ENCODE assay signal across 21 mouse cellular contexts in genomic region chr7:144777805-144778204, GRCm38 (mm10). TPM values are rescaled to one million over a fixed set of nuclear protein-coding genes. Genes with fewer than 3 reads are reported as not detected.
DNase-seq lines count a peak whose midpoint lies in the region; ATAC-seq and TF ChIP-seq lines count a peak whose summit lies in the region.
"Had no signal": no experiment of that assay in that cellular context is flagged by ENCODE, and none has a peak within 500 bp of the region (broad histone marks: within the 10 kb centered on the region; RNA-seq: fewer than 3 reads in every experiment).

No protein-coding gene starts in this region.

- intact Hi-C loops in left cerebral cortex, adult 2 months (cut with DNase I), result loop anchor here (10.0 kb wide), 1 partner anchor 703 kb away; no protein-coding TSS in a partner anchor

- no peak overlapping the region for H3K4me2 ChIP-seq in kidney, postnatal 0 days (ENCODE audit: low read length)
- H3K4me2 ChIP-seq: embryonic facial prominence, embryonic 15.5 days; forebrain, embryonic 13.5 days; heart, embryonic 13.5 days; hindbrain, embryonic 12.5 days had no signal

- no peaks in the 10 kb centered on the region for H3K4me1 ChIP-seq in kidney, postnatal 0 days (replicated peaks; ENCODE audit: insufficient read depth, low read length)
- H3K4me1 ChIP-seq in kidney, adult 2 months (ENCODE audit: control insufficient read depth, insufficient read depth, low read length), result no peaks in the 10 kb centered on the region

- no peaks in the 10 kb centered on the region for H3K9me3 ChIP-seq in kidney, postnatal 0 days (replicated peaks; ENCODE audit: low read length)
- H3K9me3 ChIP-seq: embryonic facial prominence, embryonic 15.5 days; forebrain, embryonic 13.5 days; heart, embryonic 13.5 days; hindbrain, embryonic 12.5 days had no signal

- no peak overlapping the region for H3K9ac ChIP-seq in kidney, postnatal 0 days (ENCODE audit: low read depth, low read length)
- H3K9ac ChIP-seq: embryonic facial prominence, embryonic 15.5 days; forebrain, embryonic 13.5 days; heart, embryonic 13.5 days; hindbrain, embryonic 12.5 days had no signal

- no peaks in the 10 kb centered on the region for H3K36me3 ChIP-seq in kidney, postnatal 0 days (ENCODE audit: insufficient read depth, low read length)
- no peaks in the 10 kb centered on the region for H3K36me3 ChIP-seq in kidney, adult 2 months (ENCODE audit: control insufficient read depth, insufficient read depth, low read length)
- H3K36me3 ChIP-seq: embryonic facial prominence, embryonic 15.5 days; heart, embryonic 13.5 days; hindbrain, embryonic 12.5 days had no signal

- TF ChIP-seq POLR2A in kidney, adult 2 months (IDR thresholded peaks at IDR 0.05; ENCODE audit: low read depth, low read length), result no peak

- no peaks in the 10 kb centered on the region for H3K27me3 ChIP-seq in kidney, postnatal 0 days (ENCODE audit: insufficient read depth, low read length)
- H3K27me3 ChIP-seq in kidney, adult 2 months (replicated peaks; ENCODE audit: control insufficient read depth, insufficient read depth, low read length), result no peaks in the 10 kb centered on the region
- H3K27me3 ChIP-seq: forebrain, embryonic 13.5 days had no signal

- DNase-seq in kidney, postnatal 0 days (ENCODE audit: low spot score), result peak; percentile 44
- no peak for DNase-seq in kidney, adult 2 months
- DNase-seq in 3T3-L1 (ENCODE audit: low read depth, low spot score) (peak; percentile 67), NIH3T3 (ENCODE audit: low read depth) (peak; percentile 20)
- DNase-seq in left cerebral cortex, adult 2 months (ENCODE audit: extremely low spot score in 1 of 2, low spot score in 2 of 2), result no peak
- no peak for DNase-seq in gastrocnemius, adult 18-20 months (ENCODE audit: low spot score)
- DNase-seq: adrenal gland, adult 8-10 months; cerebellum, adult 11 months; cerebellum, adult 8-10 months; cerebellum, postnatal 14 days; embryo, embryonic 11 days; gastrocnemius, postnatal 36 days; heart, adult 11 months; heart, postnatal 36 days had no signal

- no peak for ATAC-seq in kidney, postnatal 0 days (replicated peaks; ENCODE audit: low FRiP score, low read depth)
- ATAC-seq: forebrain, embryonic 13.5 days; hindbrain, postnatal 0 days had no signal

- no peak overlapping the region for H3K4me3 ChIP-seq in kidney, postnatal 0 days (replicated peaks; ENCODE audit: low read depth, low read length)
- no peak overlapping the region for H3K4me3 ChIP-seq in kidney, adult 2 months (ENCODE audit: insufficient read depth, low read depth, low read length)
- no peak overlapping the region for H3K4me3 ChIP-seq in left cerebral cortex, adult 2 months
- H3K4me3 ChIP-seq: embryonic facial prominence, embryonic 15.5 days; forebrain, embryonic 13.5 days; heart, embryonic 13.5 days; hindbrain, embryonic 12.5 days had no signal

- no peak overlapping the region for H3K27ac ChIP-seq in kidney, postnatal 0 days
- no peak overlapping the region for H3K27ac ChIP-seq in kidney, adult 2 months (ENCODE audit: insufficient read depth, low read depth, low read length)
- H3K27ac ChIP-seq in left cerebral cortex, adult 2 months, result no peak overlapping the region
- H3K27ac ChIP-seq: embryonic facial prominence, embryonic 15.5 days; forebrain, embryonic 13.5 days; heart, embryonic 13.5 days; hindbrain, embryonic 12.5 days; hindbrain, postnatal 0 days had no signal

- 33% methylated on average over 4 of the region's 4 CpGs for WGBS in kidney, postnatal 0 days
- 47% methylated on average over 4 of the region's 4 CpGs for WGBS in kidney, adult 2 months

- no peak for TF ChIP-seq CTCF in kidney, postnatal 0 days (IDR thresholded peaks at IDR 0.05; ENCODE audit: low read depth)
- no peak for TF ChIP-seq CTCF in kidney, adult 2 months (conservative IDR thresholded peaks at IDR 0.05; ENCODE audit: insufficient read depth, insufficient read length, low read depth, low read length)
- TF ChIP-seq CTCF in left cerebral cortex, adult 2 months (IDR thresholded peaks at IDR 0.05), result no peak

RNA-seq across cellular contexts. Expression of gene Ano1, which starts 26.0 kb away (rescaled TPM):
- 33.3 and 34.1 TPM in 2 replicates for polyA plus RNA-seq in kidney, postnatal 0 days (2015; fragmentation: Nextera tagmentation; extraction: Ambion mirVana)
- polyA plus RNA-seq in kidney, adult 2 months (2012; rRNA removed), result 10.0 and 14.7 TPM in 2 replicates
- total RNA-seq in left cerebral cortex, adult 2 months (2021), result 1 to 10 TPM; 2.2 to 4.5 TPM
- total RNA-seq in gastrocnemius, adult 18-20 months (2021), result 1 to 10 TPM; 2.3 to 3.4 TPM
- total RNA-seq: CH12.LX; common myeloid progenitor, adult 5-6 weeks had no signal

Comparison
In these comparisons a context has a peak if more than half of its experiments do, and no peak if none do; other contexts are left out.
1. DNase-seq: peak in kidney, postnatal 0 days (single experiment), 3T3-L1 (single experiment) and NIH3T3 (single experiment); none in kidney, adult 2 months (single experiment), left cerebral cortex, adult 2 months (0 of 2) and gastrocnemius, adult 18-20 months (single experiment).